Comparison of ENCODE assay signal across 8 mouse cellular contexts in genomic region chr14:56667969-56668802, GRCm38 (mm10). TPM values are rescaled to one million over a fixed set of nuclear protein-coding genes. Genes with fewer than 3 reads are reported as not detected.
DNase-seq lines count a peak whose midpoint lies in the region; ATAC-seq lines count a peak whose summit lies in the region.

TSS of gene Mphosph8 (plus strand) at chr14:56668248.

- H3K4me2 ChIP-seq in kidney, embryonic 15.5 days = peak within 1 kb of the TSS; percentile 80

- H3K27me3 ChIP-seq in heart, embryonic 10.5 days (ENCODE audit: insufficient read depth, poor library complexity, severe bottlenecking) = no peaks in the 10 kb centered on the region
- no peaks in the 10 kb centered on the region for H3K27me3 ChIP-seq in kidney, embryonic 15.5 days

- under 1% methylated on average over 70 of the region's 70 CpGs for WGBS in heart, embryonic 10.5 days
- under 1% methylated on average over 70 of the region's 70 CpGs for WGBS in kidney, embryonic 15.5 days

- no peaks in the 10 kb centered on the region for H3K9me3 ChIP-seq in heart, embryonic 10.5 days
- H3K9me3 ChIP-seq in kidney, embryonic 15.5 days (replicated peaks) = no peaks in the 10 kb centered on the region

- peaks cover 13% of the 10 kb centered on the region for H3K36me3 ChIP-seq in heart, embryonic 10.5 days
- H3K36me3 ChIP-seq in kidney, embryonic 15.5 days = peaks cover 15% of the 10 kb centered on the region

- H3K4me3 ChIP-seq in heart, embryonic 10.5 days = peak within 1 kb of the TSS; percentile 96
- peak within 1 kb of the TSS; percentile 68 for H3K4me3 ChIP-seq in kidney, embryonic 15.5 days (replicated peaks)

- H3K4me1 ChIP-seq in heart, embryonic 10.5 days = peaks cover 19% of the 10 kb centered on the region; the same call in 1 of the 2 replicates
- peaks cover 26% of the 10 kb centered on the region for H3K4me1 ChIP-seq in kidney, embryonic 15.5 days

- peak; percentile 98 for DNase-seq in B cell, adult 2 months
- DNase-seq in brain, adult 2 months (ENCODE audit: low read depth, low spot score) = peak; percentile 100
- peak; percentile 100 for DNase-seq in heart, embryonic 10.5 days (ENCODE audit: low spot score)
- peak; percentile 99 for DNase-seq in liver
- DNase-seq in spleen, postnatal 4 days (ENCODE audit: low spot score in 2 of 2) = peak; percentile 99

- peak within 1 kb of the TSS; percentile 95 for H3K27ac ChIP-seq in heart, embryonic 10.5 days
- peak within 1 kb of the TSS; percentile 96 for H3K27ac ChIP-seq in kidney, embryonic 15.5 days

- ATAC-seq in erythroblast, adult 5-6 weeks (replicated peaks; ENCODE audit: low FRiP score, poor library complexity, severe bottlenecking) = peak; percentile 98
- peak; percentile 100 for ATAC-seq in kidney, embryonic 15.5 days (replicated peaks; ENCODE audit: low FRiP score)
- ATAC-seq in monocyte, adult 5-6 weeks (replicated peaks; ENCODE audit: insufficient number of reproducible peaks, low FRiP score, low TSS enrichment, poor library complexity, severe bottlenecking) = peak; percentile 100

- peak within 1 kb of the TSS; percentile 78 for H3K9ac ChIP-seq in kidney, embryonic 15.5 days

RNA-seq across cellular contexts. Expression of gene Mphosph8, which starts in this region (rescaled TPM):
- total RNA-seq in erythroblast, adult 5-6 weeks (2015; ENCODE audit: low replicate concordance) = 12.1 and 20.4 TPM in 2 replicates
- total RNA-seq in erythroblast, adult 5-6 weeks (2017; ENCODE audit: low replicate concordance) = 6.3 and 10.3 TPM in 2 replicates
- polyA plus RNA-seq in heart, embryonic 10.5 days (2016; fragmentation: Nextera tagmentation; extraction: Ambion mirVana) = 22.6 and 37.0 TPM in 2 replicates
- 34.7 and 36.5 TPM in 2 replicates for polyA plus RNA-seq in kidney, embryonic 15.5 days (2015; fragmentation: Nextera tagmentation; extraction: Ambion mirVana)
- total RNA-seq in monocyte, adult 5-6 weeks (2017) = 20.5 to 54.0 TPM (median 23.9 TPM) in 3 replicates

Comparison
In these comparisons a context has a peak if more than half of its experiments do, and no peak if none do; other contexts are left out.
1. Peak in every context shown above with its lines: DNase-seq, ATAC-seq, H3K4me3 ChIP-seq and H3K27ac ChIP-seq.